Mouse (Mus musculus): ENCODE results near the gene Gprc5c.

- TF ChIP-seq POLR2A (IDR thresholded peaks at IDR 0.05; ENCODE audit: low read depth, low read length) (no peak), ELF1 (IDR thresholded peaks at IDR 0.05; ENCODE audit: low read depth, low read length) (no peak), SMC3 (IDR thresholded peaks at IDR 0.05; ENCODE audit: low read depth, low read length) (no peak), E2F4 (IDR thresholded peaks at IDR 0.05; ENCODE audit: insufficient replicate concordance, low read depth, low read length) (no peak), IRF4 (IDR thresholded peaks at IDR 0.05; ENCODE audit: low read depth, low read length) (no peak), MAX (IDR thresholded peaks at IDR 0.05; ENCODE audit: low read length) (no peak), MEF2A (IDR thresholded peaks at IDR 0.05; ENCODE audit: borderline replicate concordance, low read depth, low read length) (no peak), USF1 (IDR thresholded peaks at IDR 0.05; ENCODE audit: low read depth, low read length) (no peak), EP300 (IDR thresholded peaks at IDR 0.05; ENCODE audit: low read length) (no peak), POLR2AphosphoS2 (IDR thresholded peaks at IDR 0.05; ENCODE audit: low read depth, low read length) (no peak), ZKSCAN1 (IDR thresholded peaks at IDR 0.05; ENCODE audit: borderline replicate concordance, low read depth, low read length) (no peak), RAD21 (IDR thresholded peaks at IDR 0.05; ENCODE audit: low read depth, low read length) (no peak)
These were observed 15.8 kb downstream of the Gprc5c start for GRCm38 (mm10) chr11:114866486-114867360.
